In the genomic region with DNA sequence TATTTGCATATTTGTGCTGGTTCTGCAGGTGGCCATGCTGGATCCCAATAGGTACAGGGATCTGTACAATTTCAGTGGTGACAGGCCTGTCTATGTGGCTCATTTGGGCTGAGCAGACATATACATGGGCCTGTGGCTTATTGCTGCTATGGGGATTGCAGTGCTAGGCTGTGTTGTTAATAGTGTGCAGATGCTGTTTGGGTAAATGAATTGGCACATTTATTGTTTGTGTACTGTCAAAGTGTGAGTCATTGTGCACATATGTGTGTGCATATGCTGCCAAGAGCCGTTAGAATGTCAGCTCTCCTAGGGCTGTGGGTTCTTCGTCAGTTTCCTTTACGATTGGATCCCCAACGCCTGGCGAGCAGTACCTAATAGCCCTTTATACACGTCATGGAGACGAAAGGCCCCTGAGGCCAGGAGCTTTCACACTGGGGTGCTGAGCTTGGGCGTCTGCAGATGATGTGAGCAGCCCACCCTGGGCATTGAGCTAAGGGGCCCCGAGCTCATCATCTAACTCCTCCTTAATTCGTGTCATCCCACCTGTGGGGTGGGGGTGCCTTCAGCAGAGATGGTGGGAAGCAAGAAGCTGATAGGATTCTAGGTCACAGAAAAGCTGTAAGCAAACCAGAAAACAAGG, we compare ENCODE assay signal across 12 mouse cellular contexts. TPM values are rescaled to one million over a fixed set of nuclear protein-coding genes. Genes with fewer than 3 reads are reported as not detected.
DNase-seq lines count a peak whose midpoint lies in the region; ATAC-seq and TF ChIP-seq lines count a peak whose summit lies in the region.
"Had no signal": no experiment of that assay in that cellular context is flagged by ENCODE, and none has a peak within 500 bp of the region (broad histone marks: within the 10 kb centered on the region; RNA-seq: fewer than 3 reads in every experiment).

No protein-coding gene starts in this region.

- no peak for TF ChIP-seq EP300 in lung, postnatal 0 days (IDR thresholded peaks at IDR 0.05)

- no peaks in the 10 kb centered on the region for H3K36me3 ChIP-seq in hindbrain, embryonic 13.5 days
- H3K36me3 ChIP-seq in hindbrain, postnatal 0 days (ENCODE audit: insufficient read depth, low read length): no peaks in the 10 kb centered on the region
- H3K36me3 ChIP-seq in lung, postnatal 0 days (ENCODE audit: insufficient read depth, low read length): no peaks in the 10 kb centered on the region; the same call in 1 of the 2 replicates
- no peaks in the 10 kb centered on the region for H3K36me3 ChIP-seq in embryonic facial prominence, embryonic 13.5 days
- H3K36me3 ChIP-seq in stomach, embryonic 15.5 days: no peaks in the 10 kb centered on the region
- H3K36me3 ChIP-seq: heart, embryonic 12.5 days; lung, embryonic 15.5 days had no signal

- H3K27ac ChIP-seq in hindbrain, embryonic 13.5 days: no peak overlapping the region
- no peak overlapping the region for H3K27ac ChIP-seq in hindbrain, postnatal 0 days
- peak overlapping the region; percentile 85; the same call in 1 of the 2 replicates for H3K27ac ChIP-seq in lung, postnatal 0 days (ENCODE audit: low read length)
- H3K27ac ChIP-seq in embryonic facial prominence, embryonic 13.5 days: peak overlapping the region; percentile 74; the same call in 1 of the 2 replicates
- 0 out of 2 replicates have a peak overlapping the region, but pooled peaks have one; percentile 93 for H3K27ac ChIP-seq in stomach, embryonic 15.5 days

- no peak for TF ChIP-seq CTCF in hindbrain, postnatal 0 days (IDR thresholded peaks at IDR 0.05; ENCODE audit: low read depth)
- no peak for TF ChIP-seq CTCF in lung, postnatal 0 days (IDR thresholded peaks at IDR 0.05)

- 69% methylated on average over 10 of the region's 10 CpGs for WGBS in hindbrain, embryonic 13.5 days
- 56% methylated on average over 10 of the region's 10 CpGs for WGBS in hindbrain, postnatal 0 days
- WGBS in lung, postnatal 0 days: 77% methylated on average over 10 of the region's 10 CpGs
- 63% methylated on average over 10 of the region's 10 CpGs for WGBS in embryonic facial prominence, embryonic 13.5 days
- WGBS in stomach, embryonic 15.5 days: 73% methylated on average over 10 of the region's 10 CpGs

- peak; percentile 43; the same call in 1 of the 2 replicates for ATAC-seq in hindbrain, embryonic 13.5 days (ENCODE audit: low FRiP score)
- no peak for ATAC-seq in hindbrain, postnatal 0 days
- no peak for ATAC-seq in lung, postnatal 0 days
- no peak for ATAC-seq in embryonic facial prominence, embryonic 13.5 days (ENCODE audit: insufficient number of reproducible peaks, insufficient read depth, low FRiP score, low TSS enrichment, low read depth)
- no peak for ATAC-seq in stomach, embryonic 15.5 days (ENCODE audit: insufficient read depth, low FRiP score, low read depth)

- peaks cover 20% of the 10 kb centered on the region for H3K4me1 ChIP-seq in hindbrain, embryonic 13.5 days (replicated peaks)
- H3K4me1 ChIP-seq in hindbrain, postnatal 0 days (ENCODE audit: insufficient read depth, low read length): no peaks in the 10 kb centered on the region
- H3K4me1 ChIP-seq in lung, postnatal 0 days (ENCODE audit: insufficient read depth, low read depth, low read length): peaks cover 13% of the 10 kb centered on the region; the same call in 1 of the 2 replicates
- peaks cover 24% of the 10 kb centered on the region for H3K4me1 ChIP-seq in embryonic facial prominence, embryonic 13.5 days
- H3K4me1 ChIP-seq in stomach, embryonic 15.5 days: peaks cover 25% of the 10 kb centered on the region

- no peaks in the 10 kb centered on the region for H3K27me3 ChIP-seq in hindbrain, embryonic 13.5 days
- H3K27me3 ChIP-seq in hindbrain, postnatal 0 days (ENCODE audit: insufficient read depth, low read length): no peaks in the 10 kb centered on the region
- no peaks in the 10 kb centered on the region for H3K27me3 ChIP-seq in lung, postnatal 0 days (replicated peaks; ENCODE audit: insufficient read depth, low read length)
- H3K27me3 ChIP-seq in embryonic facial prominence, embryonic 13.5 days: no peaks in the 10 kb centered on the region
- no peaks in the 10 kb centered on the region for H3K27me3 ChIP-seq in stomach, embryonic 15.5 days (replicated peaks)
- H3K27me3 ChIP-seq: lung, embryonic 15.5 days had no signal

- no peaks in the 10 kb centered on the region for H3K9me3 ChIP-seq in hindbrain, embryonic 13.5 days
- H3K9me3 ChIP-seq in hindbrain, postnatal 0 days (ENCODE audit: low read length): no peaks in the 10 kb centered on the region
- no peaks in the 10 kb centered on the region for H3K9me3 ChIP-seq in lung, postnatal 0 days (ENCODE audit: low read length)
- no peaks in the 10 kb centered on the region for H3K9me3 ChIP-seq in embryonic facial prominence, embryonic 13.5 days
- no peaks in the 10 kb centered on the region for H3K9me3 ChIP-seq in stomach, embryonic 15.5 days
- H3K9me3 ChIP-seq: heart, embryonic 12.5 days; lung, embryonic 15.5 days had no signal

- DNase-seq in hindbrain, postnatal 0 days (ENCODE audit: low spot score): no peak
- no peak for DNase-seq in lung, postnatal 0 days (ENCODE audit: low spot score)
- DNase-seq in lung, postnatal 14 days: no peak
- DNase-seq in embryo, embryonic 10 days (ENCODE audit: low spot score): no peak
- no peak for DNase-seq in thymus, postnatal 0 days (ENCODE audit: low spot score)
- DNase-seq: cerebellum, postnatal 36 days; kidney, adult 11 months had no signal

- no peak overlapping the region for H3K4me2 ChIP-seq in hindbrain, embryonic 13.5 days
- H3K4me2 ChIP-seq in hindbrain, postnatal 0 days (ENCODE audit: low read depth, low read length): no peak overlapping the region
- H3K4me2 ChIP-seq in lung, postnatal 0 days (replicated peaks; ENCODE audit: low read depth, low read length): no peak overlapping the region
- no peak overlapping the region for H3K4me2 ChIP-seq in embryonic facial prominence, embryonic 13.5 days
- no peak overlapping the region for H3K4me2 ChIP-seq in stomach, embryonic 15.5 days

- H3K4me3 ChIP-seq in hindbrain, embryonic 13.5 days: no peak overlapping the region
- H3K4me3 ChIP-seq in hindbrain, postnatal 0 days (ENCODE audit: low read length): no peak overlapping the region
- no peak overlapping the region for H3K4me3 ChIP-seq in lung, postnatal 0 days (ENCODE audit: low read depth, low read length)
- H3K4me3 ChIP-seq in embryonic facial prominence, embryonic 13.5 days: no peak overlapping the region
- H3K4me3 ChIP-seq in stomach, embryonic 15.5 days (replicated peaks): no peak overlapping the region
- H3K4me3 ChIP-seq: heart, embryonic 12.5 days had no signal

- H3K9ac ChIP-seq in hindbrain, embryonic 13.5 days: no peak overlapping the region
- H3K9ac ChIP-seq in hindbrain, postnatal 0 days (replicated peaks; ENCODE audit: low read length): no peak overlapping the region
- H3K9ac ChIP-seq in lung, postnatal 0 days (replicated peaks; ENCODE audit: low read depth): no peak overlapping the region
- H3K9ac ChIP-seq in embryonic facial prominence, embryonic 13.5 days: no peak overlapping the region
- H3K9ac ChIP-seq in stomach, embryonic 15.5 days: no peak overlapping the region

RNA-seq across cellular contexts. Expression of gene Arap1, which starts 29.0 kb away (rescaled TPM):
- 7.6 and 11.6 TPM in 2 replicates for polyA plus RNA-seq in hindbrain, embryonic 13.5 days (2015; fragmentation: Nextera tagmentation; extraction: Ambion mirVana)
- 19.2 and 44.0 TPM in 2 replicates for total RNA-seq in hindbrain, postnatal 0 days (2014; rRNA removed)
- 9.2 and 10.5 TPM in 2 replicates for polyA plus RNA-seq in hindbrain, postnatal 0 days (2015; fragmentation: Nextera tagmentation; extraction: Ambion mirVana)
- polyA plus RNA-seq in lung, postnatal 0 days (2015; fragmentation: Nextera tagmentation; extraction: Ambion mirVana): 105 and 110 TPM in 2 replicates
- polyA plus RNA-seq in embryonic facial prominence, embryonic 13.5 days (2015; fragmentation: Nextera tagmentation; extraction: Ambion mirVana): 41.4 and 46.5 TPM in 2 replicates
- 88.7 and 92.5 TPM in 2 replicates for polyA plus RNA-seq in stomach, embryonic 15.5 days (2015; fragmentation: Nextera tagmentation; extraction: Ambion mirVana)
- 31.1 and 34.4 TPM in 2 replicates for polyA plus RNA-seq in thymus, postnatal 0 days (2015; fragmentation: Nextera tagmentation; extraction: Ambion mirVana)

RNA-seq across cellular contexts. Expression of gene Gm45837, which starts 33.9 kb away (rescaled TPM):
- polyA plus RNA-seq in hindbrain, embryonic 13.5 days (2015; fragmentation: Nextera tagmentation; extraction: Ambion mirVana): not detected in 2 replicates
- total RNA-seq in hindbrain, postnatal 0 days (2014; rRNA removed): not detected in 2 replicates
- not detected in 2 replicates for polyA plus RNA-seq in hindbrain, postnatal 0 days (2015; fragmentation: Nextera tagmentation; extraction: Ambion mirVana)
- 4.0 and 4.2 TPM in 2 replicates for polyA plus RNA-seq in lung, postnatal 0 days (2015; fragmentation: Nextera tagmentation; extraction: Ambion mirVana)
- polyA plus RNA-seq in embryonic facial prominence, embryonic 13.5 days (2015; fragmentation: Nextera tagmentation; extraction: Ambion mirVana): 1.2 and 2.1 TPM in 2 replicates
- 3.6 and 8.0 TPM in 2 replicates for polyA plus RNA-seq in stomach, embryonic 15.5 days (2015; fragmentation: Nextera tagmentation; extraction: Ambion mirVana)
- 1.1 TPM in 1 of 2 replicates, not detected in the other for polyA plus RNA-seq in thymus, postnatal 0 days (2015; fragmentation: Nextera tagmentation; extraction: Ambion mirVana)

RNA-seq across cellular contexts. Expression of gene Pde2a, which starts 44.7 kb away (rescaled TPM):
- polyA plus RNA-seq in hindbrain, embryonic 13.5 days (2015; fragmentation: Nextera tagmentation; extraction: Ambion mirVana): 28.8 and 31.6 TPM in 2 replicates
- 54.4 and 55.8 TPM in 2 replicates for total RNA-seq in hindbrain, postnatal 0 days (2014; rRNA removed)
- 26.7 and 27.1 TPM in 2 replicates for polyA plus RNA-seq in hindbrain, postnatal 0 days (2015; fragmentation: Nextera tagmentation; extraction: Ambion mirVana)
- 3.2 and 4.3 TPM in 2 replicates for polyA plus RNA-seq in lung, postnatal 0 days (2015; fragmentation: Nextera tagmentation; extraction: Ambion mirVana)
- polyA plus RNA-seq in embryonic facial prominence, embryonic 13.5 days (2015; fragmentation: Nextera tagmentation; extraction: Ambion mirVana): 7.4 and 10.5 TPM in 2 replicates
- 9.1 and 15.9 TPM in 2 replicates for polyA plus RNA-seq in stomach, embryonic 15.5 days (2015; fragmentation: Nextera tagmentation; extraction: Ambion mirVana)
- polyA plus RNA-seq in thymus, postnatal 0 days (2015; fragmentation: Nextera tagmentation; extraction: Ambion mirVana): 5.7 and 7.9 TPM in 2 replicates

RNA-seq across cellular contexts. Expression of gene Stard10, which starts 59.9 kb away (rescaled TPM):
- polyA plus RNA-seq in hindbrain, embryonic 13.5 days (2015; fragmentation: Nextera tagmentation; extraction: Ambion mirVana): 9.7 and 10.0 TPM in 2 replicates
- total RNA-seq in hindbrain, postnatal 0 days (2014; rRNA removed): 39.3 and 53.4 TPM in 2 replicates
- 17.2 and 20.1 TPM in 2 replicates for polyA plus RNA-seq in hindbrain, postnatal 0 days (2015; fragmentation: Nextera tagmentation; extraction: Ambion mirVana)
- polyA plus RNA-seq in lung, postnatal 0 days (2015; fragmentation: Nextera tagmentation; extraction: Ambion mirVana): 40.3 and 46.3 TPM in 2 replicates
- 22.7 and 26.3 TPM in 2 replicates for polyA plus RNA-seq in embryonic facial prominence, embryonic 13.5 days (2015; fragmentation: Nextera tagmentation; extraction: Ambion mirVana)
- 112 and 127 TPM in 2 replicates for polyA plus RNA-seq in stomach, embryonic 15.5 days (2015; fragmentation: Nextera tagmentation; extraction: Ambion mirVana)
- 12.3 and 14.6 TPM in 2 replicates for polyA plus RNA-seq in thymus, postnatal 0 days (2015; fragmentation: Nextera tagmentation; extraction: Ambion mirVana)

Comparison
In these comparisons a context has a peak if more than half of its experiments do, and no peak if none do; other contexts are left out.
1. H3K27ac ChIP-seq: peak in lung, postnatal 0 days (single experiment), embryonic facial prominence, embryonic 13.5 days (single experiment) and stomach, embryonic 15.5 days (single experiment); none in hindbrain, embryonic 13.5 days (single experiment) and hindbrain, postnatal 0 days (single experiment).